Mouse (Mus musculus): ENCODE measurements around the gene Pde7b.
"Not testable (repeated sequence)": the region's sequence is repeated elsewhere in the genome, so short reads cannot be mapped to it uniquely, and the experiment has no call there.

Gene Pde7b

DNA sequence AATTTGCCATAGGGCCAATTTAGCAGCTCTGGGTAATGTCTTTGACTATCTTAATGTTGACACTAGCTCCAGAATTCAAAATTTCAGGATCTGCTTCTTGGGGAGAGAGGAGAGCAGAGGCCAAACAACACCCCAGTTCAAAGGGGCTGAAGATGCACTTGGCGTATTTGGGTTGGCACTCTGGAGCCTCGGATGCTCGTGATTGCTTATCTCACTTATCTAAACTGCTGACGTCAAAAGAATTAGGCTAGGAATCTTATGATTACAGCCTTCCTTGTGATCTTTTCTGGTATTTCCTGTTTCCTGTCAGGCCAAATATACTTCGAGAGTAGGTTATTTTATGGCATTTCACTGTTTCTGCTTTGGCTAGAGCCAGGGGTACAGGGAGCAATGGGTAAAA lies 191.1 kb downstream of the Pde7b start:
- no peak for DNase-seq

DNA sequence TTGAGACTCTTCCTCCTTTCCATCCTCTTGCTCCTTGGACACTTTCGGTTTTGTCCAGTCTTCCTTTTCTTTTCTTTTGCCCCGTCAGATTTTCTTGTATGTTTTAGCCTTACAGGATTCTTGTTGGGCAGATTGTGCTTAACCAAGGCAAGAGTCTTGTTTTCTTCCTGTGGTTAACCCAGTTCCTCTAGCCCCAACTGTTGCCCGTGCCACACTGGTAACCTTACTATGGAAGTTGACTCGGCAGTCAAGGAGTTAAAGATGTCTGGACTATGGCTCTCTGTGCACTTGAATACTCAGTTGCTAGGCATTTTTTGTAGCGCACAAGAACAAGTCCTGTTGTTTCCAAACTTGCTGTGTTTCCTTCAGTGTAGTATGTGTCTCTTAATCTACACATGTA lies 193.0 kb downstream of the Pde7b start:
- no peak for DNase-seq

DNA sequence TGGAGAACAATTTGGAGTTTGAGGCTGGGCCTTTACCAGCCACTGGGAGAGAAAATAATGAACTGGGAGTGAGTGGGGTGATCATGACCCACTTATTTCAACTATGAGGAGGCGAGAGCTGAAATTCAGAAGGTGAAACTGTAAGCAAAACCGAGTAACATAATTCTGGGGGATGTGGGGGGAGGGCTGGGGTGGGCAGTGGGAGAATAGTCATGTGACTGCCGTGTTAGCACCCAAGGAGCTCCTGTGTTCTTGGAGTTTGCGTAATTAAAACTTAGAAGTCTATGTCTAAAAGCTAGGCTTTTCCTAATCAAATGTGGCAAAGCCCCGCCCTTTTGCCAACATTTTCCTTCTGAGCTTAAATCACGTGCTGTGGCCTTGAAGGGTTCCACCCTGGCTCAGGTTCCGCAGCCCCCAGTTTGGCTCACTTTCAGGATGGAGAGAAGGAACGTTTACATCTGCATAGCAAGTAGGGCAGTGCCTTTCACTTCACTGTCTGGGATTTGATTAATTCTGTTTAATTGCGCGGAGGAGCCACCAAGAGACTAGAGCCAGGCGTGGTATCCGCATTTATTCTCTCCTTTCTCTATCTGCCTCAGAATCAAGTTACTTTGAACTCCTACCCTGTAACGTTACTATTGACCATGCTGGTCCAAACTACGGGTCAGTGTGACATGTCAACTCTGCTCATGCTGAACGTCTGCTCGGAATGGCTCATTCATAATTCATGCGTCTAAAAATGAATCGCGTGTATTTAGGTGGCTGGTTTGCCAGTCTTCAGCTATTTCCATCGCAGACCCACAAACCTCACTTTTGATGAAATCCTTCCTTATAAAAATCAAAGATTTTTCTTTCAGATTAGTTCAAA lies 196.1 kb downstream of the Pde7b start:
- DNase-seq: no peak

DNA sequence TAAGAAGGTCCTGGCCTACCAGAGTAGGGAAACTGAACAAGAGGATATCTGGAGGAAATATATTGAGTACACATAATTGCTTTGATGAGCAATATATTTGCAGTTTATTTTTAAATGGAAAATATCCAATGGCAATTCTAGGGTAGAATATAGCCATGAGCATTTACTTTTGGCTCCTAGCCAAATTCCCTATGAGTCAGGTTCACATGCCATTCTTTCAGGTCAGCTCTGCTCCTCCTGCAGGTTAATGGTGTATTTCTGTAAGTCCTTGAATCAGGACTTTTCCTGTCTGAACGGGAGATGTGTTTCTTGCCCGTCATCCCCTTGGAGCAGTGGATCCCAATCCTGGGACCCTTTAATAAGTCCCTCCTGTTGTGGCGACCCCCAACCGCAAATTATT lies 197.1 kb downstream of the Pde7b start:
- no peak for DNase-seq

DNA sequence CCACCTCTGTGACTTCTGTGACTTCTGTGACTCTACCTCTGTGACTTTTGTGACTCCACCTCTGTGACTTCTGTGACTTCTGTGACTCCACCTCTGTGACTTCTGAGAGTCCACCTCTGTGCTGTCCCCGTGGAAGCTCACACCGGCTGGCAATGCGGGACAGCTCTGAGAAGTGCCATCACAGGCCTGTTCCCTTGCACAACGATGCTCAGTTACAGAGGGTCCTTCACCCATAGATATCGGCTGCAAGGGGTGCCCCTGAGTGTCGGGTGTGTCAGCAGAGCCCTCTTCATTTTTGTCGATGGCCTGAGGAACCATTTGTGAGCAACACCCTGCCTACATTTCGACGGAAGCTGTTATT lies 206.4 kb downstream of the Pde7b start:
- DNase-seq: no peak

DNA sequence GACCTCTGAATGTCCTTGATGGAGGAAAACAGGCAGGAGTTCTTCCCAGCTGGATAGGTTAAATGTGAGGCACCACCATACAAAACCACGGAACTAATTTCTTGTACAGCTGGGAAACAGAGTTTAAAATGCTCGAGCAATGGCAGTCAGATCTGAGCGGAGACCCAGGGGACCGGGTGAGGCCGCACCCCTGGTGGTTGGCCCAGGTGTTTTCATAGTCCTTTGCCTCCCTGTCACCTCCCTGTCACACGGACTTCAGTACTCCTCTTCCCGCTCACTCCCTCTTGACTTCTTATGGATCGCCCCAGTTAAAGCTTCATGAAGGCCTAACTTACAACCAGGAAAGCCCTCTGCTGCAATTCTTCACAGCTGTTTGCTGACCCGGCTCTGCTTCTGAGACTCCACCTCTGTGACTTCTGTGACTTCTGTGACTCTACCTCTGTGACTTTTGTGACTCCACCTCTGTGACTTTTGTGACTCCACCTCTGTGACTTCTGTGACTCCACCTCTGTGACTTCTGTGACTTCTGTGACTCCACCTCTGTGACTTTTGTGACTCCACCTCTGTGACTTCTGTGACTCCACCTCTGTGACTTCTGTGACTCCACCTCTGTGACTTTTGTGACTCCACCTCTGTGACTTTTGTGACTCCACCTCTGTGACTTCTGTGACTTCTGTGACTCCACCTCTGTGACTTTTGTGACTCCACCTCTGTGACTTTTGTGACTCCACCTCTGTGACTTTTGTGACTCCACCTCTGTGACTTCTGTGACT lies 206.9 kb downstream of the Pde7b start:
- not testable (repeated sequence) for DNase-seq

DNA sequence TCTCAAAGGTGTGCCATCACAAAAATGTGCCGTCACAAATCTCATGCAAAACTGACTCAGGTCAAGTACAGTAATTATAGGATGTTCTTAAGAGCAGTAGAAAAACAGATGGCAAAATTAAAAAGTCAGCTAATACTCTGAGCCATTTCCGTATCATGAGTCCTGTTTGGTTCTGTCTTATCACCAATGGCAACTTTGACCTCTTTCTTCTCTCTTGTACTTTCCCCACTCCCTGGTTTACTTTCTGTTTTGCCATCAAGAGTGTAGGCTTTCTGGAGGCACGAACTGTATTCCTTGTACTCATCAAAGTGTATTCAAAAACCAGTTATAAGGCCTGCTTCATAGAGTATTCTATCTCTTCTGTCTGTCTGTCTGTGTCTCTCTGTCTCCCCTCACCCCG lies 211.0 kb downstream of the Pde7b start:
- no peak for DNase-seq

DNA sequence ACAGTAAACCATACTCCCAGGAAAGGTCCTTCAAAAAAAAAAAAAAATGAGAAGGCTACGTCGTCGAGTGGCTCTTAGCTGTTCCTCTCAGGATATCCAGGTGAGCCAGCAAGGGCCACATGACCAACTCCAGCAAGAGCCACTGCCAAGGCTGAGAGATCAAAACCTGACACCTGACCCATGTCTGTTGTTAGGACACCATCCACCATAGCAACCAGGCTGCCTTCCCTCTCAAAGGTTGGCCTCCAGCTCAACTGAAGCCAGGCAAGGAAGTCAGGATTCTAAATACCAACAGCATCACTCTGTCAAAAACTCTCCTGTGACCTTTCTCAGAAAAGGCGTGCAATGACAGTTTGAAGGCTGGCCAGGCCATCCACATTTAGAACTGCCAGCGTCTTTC lies 211.4 kb downstream of the Pde7b start:
- no peak for DNase-seq

DNA sequence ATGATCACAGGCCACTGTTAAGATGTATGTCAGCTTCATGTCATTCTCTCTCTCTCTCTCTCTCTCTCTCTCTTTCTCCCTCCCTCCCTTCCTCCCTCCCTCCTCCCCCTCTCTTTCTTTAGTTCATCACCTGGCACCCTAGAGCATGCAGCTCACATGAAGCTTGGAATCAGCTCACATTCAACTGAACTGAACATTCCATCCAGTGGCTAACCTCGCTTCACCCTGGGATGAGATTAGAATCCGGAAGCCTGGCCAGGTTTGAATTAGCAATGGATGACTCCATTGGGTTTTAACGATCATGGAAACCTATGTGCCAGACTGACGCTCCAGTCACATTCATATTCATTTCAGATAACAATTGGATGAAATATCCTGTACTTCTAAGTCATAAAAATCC lies 215.1 kb downstream of the Pde7b start:
- DNase-seq: no peak

DNA sequence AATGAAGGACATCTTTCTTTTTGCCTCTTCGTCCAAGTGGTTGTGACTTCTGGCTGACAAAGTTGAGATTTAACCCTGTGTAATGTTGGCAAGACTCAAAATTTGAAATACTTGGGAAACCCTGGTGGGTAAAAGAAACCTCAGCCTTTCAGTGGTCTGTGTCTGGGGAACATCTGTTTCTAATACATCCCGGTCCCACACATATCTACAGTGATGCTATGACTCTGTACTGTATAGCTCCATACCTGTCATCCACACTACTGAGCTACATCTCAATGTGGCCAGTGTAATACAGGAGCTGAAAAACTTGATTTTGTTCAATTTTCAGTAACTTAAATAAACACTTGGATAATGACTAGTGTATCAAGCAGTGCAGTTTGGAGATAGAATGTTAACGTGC lies 216.4 kb downstream of the Pde7b start:
- no peak for DNase-seq

DNA sequence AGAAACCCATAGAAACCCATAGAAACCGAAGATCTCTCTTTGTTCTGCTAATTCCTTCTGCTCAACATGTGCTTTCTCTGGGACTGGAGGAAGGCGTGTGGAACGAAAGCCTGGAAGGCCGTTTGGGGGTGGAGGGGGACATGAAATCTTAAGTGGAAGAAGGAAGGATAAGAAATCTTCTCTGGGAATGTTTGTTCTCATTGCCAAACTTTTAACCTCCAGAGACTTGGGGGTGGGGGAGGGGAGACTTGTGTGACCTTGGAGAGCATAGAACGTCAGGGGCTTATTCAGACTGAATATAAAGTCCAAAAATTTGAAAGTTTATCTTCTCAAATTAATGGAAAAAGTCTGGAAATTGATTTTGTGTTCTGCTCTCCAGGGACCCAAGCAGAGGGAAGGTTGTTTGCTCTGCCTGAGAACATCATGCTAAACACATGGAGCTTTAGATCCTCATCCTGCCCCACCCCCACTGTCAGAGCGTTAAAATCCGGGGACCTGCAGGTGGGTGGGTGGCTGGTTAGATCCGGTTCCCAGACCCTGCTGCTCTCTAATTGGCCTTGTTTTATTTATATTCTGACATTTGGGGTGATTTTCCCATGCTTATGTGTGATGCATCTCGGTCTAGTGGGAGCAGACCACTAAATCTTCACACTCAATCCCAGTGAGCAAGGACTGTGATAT lies 217.0 kb downstream of the Pde7b start:
- DNase-seq: no peak

DNA sequence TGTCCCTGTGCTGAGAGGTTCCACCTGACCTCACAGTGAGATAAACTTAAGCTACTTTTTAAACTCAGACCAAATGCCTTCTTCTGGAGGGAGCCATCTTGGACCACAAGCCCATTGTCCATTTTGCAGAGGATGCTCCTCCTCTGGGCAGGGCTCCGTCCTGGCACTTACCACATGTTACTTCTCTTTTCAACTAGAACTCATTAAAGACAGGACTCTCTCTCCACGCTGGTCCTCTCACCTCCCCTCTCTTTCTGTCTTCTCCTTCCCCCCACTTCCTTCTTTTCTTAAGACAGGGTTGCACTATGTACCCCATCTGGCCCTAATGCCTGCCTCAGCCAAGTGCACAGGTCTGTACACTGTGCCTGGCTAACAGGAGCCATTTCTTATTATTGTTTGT lies 217.8 kb downstream of the Pde7b start:
- no peak for DNase-seq

DNA sequence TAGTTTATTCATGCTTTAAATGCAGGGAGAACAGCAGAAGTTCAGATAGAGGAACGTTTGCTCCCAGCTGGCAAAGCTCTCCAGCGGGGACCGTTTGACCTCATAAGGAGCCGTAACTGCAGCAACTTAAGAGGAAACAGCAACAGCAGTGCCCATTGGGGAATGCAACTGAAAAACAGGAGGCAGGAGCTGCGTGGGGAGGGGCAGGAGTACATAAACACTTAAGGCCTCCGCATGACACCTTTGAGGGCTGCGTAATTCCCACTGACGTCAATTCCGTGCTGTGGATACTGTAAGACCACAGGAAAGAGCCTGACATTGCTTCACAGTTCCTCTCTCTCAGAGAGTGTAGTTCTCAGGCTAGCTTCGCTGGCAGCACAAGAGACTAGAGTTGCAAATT lies 219.4 kb downstream of the Pde7b start:
- DNase-seq: no peak

DNA sequence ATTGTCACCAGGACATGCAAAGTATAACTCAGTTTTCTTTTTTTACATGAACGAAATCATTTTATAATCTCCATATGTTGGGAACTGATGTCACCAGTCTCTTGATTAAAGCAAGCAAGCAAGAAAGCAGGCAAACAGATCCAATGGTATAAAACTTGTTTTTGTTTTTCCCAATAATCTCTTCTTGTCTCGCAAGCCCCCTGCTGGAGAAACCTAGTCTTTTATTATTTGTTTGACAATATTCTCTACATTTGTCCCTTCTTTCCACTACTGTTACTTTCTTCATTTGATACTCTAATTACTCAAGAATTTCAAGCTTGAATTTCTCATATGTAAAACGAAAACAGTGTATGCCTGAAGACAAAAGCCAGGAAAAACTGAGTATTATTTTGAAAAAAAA lies 220.1 kb downstream of the Pde7b start:
- DNase-seq: no peak

DNA sequence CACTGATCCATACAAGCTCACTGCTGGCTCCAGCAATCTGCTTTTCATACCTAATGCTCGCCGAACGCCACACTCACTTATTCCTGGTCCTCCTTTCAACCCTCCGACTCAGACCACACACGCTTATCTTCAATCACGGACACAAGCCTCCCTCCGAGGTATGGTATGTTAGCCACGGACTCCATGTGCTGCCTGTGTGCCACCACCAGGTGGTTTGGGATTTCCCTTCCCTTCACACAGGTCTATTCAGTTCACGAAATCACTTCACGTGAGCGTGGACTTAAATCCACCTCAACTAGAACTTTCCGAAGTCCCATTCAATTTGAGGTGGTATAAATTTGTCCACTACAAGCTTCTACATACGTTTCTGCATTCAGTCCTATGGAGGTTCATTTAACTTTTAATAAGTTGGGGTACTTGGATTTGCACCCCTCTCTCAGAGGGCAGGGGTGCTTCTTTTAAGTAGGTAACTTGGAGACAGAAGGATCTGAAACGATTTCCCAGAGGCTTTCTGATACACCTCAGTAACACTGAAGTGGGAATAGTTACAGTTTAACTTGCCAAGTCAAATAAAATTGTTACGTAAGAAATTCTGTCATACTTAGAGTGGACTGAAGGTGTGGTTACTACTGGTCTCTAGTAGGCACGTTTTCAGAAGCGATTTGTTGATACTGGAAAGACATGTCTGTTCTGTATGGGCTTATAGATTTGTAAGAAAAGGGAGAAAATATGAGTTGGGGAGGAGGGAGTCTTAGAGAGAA lies 221.4 kb downstream of the Pde7b start:
- DNase-seq: no peak

DNA sequence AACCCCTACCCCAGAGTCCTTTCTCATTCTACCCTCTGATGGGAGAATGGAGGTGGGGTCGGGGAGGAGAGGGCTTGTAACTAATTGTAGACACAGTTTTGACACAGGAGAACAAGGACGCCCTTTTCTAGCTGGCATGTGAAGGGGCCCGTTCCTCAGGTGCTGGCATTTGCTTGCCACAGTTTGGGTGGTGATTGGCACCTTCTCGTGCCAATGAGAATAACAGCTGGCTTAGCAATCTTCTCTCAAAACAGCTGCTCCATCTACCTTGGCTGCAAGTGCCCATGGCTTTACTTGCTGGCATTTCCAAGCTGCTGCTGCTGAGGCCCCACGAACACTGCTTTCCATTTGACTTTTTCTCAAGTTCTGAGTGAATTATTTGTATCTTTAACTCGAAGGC lies 223.7 kb downstream of the Pde7b start:
- no peak for DNase-seq

DNA sequence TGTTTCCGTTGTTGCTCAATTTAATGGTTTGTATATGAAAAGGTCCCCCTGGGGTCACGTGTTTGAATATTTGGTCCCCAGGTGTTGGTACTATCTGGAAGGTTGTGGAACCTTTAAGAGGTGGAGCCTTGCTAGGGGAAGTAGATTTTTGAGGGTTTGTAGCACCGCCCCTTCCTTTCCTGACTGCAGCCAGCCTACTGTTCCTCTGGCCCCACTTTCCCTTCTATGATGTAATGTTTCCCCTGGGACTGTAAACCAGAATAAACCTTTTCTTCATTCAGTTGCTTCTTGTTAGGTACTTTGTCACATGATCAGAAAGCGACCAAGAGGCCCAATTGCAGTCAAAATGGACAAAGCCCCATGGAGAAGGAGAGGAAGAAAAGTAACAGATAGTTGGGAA lies 229.8 kb downstream of the Pde7b start:
- no peak for DNase-seq

DNA sequence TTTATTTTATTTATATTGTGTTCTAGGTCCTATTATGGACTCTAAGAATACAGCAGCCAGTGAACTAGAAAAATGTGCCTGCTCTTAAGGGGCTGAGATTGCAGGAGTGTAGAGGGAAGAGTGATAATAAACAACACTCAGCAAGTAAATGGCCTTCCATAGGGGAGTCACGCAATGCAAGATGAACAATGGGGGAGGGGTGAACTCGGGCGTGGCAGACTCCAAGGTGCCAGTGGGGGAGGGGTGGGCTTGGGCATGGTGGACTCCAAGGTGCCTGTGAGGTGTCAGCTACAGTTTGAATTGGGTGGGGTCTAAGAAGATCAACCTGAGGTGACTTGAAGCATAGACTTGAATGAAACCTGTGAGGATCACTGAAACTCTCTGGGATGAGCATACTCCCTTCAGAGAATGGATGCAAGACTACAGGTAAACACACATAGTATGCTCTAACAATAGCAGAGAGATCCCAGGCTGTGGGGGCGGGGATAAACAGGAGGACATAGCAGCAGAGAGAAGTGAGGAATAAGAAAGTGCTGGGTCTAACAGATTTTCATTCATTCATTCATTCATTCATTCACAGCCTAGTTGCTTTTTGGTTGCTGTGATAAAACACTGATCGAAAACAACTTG lies 230.9 kb downstream of the Pde7b start:
- DNase-seq: no peak

DNA sequence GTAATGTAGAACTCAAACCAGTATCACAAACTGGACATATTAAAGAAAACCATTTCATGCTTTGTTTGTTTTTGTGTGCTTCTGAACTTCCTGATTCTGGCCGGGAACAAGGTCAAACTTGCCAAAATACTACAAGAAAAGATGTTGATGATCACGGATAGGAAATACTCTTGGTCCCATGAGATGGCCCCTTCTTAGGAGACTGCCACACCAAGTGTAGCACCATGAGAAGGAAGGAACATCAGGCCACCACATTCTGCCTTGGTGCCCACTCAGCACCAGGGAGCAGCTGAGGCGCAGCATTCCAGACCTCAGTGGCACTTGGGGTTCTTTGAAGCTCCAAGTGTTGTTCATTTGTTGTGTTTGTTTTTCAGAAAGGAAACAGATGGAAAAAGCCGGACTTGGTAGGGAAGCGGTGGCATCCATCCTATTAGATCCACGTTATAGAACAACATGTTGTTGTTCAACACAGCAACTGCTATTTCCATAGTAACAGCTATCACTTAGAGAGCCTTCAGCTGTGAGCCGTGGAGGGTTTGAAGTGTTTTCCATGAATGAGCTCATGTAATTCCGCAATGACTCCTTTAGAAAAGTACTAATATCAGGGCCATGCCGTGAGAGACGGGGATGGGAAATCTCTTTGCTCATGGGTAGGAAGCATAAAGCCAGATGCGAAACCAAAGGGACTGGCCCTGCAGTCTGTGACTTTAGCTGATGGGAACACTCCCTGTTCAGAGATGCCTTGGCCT lies 232.5 kb downstream of the Pde7b start:
- no peak for DNase-seq

DNA sequence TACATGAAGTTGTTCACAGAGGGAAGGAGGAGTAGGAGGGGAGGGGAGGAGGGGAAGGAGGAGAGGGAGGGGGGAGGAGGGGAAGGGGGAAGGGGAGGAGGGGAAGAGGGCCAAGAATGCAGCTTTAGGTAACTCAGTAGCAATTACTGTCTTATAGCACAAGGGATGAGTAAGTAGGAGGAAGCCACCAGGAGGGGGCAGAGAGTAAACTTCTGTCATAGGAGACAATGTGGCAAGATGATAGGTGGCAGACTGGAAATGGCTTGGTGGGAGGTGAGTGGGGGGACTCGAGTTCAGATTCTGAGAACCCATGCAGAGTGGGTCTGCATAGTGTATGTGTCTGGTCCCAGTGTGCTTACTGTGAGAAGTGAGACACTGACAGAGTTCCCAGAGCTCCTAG lies 234.1 kb downstream of the Pde7b start:
- no peak for DNase-seq

DNA sequence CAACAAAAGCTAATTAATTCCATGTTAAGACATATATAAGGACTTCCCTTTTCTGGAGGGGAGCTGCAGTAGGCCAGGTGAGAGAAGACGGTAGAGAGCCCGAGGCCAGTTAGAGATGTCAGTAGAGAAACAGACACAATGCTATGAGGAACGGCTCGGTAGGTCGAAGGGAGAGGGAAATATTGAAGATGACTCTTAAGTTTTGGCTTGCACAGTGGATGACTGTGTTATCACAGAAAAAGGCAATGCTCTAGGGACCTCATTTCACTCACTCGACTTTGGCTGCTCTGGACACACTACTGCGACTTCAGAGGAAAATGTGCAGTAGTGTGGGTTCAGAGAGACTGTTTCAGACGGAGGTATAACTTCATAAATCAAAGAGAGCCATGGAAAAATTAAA lies 234.6 kb downstream of the Pde7b start:
- no peak for DNase-seq
